Mouse (Mus musculus) embryo, embryonic 10.5 days (tissue): Measurements from ENCODE around the gene Cldn20.

Source experiments
- DNase-seq: peaks from one replicate; pipeline ENCODE4 v3.0.0-alpha.2; 2015; ENCODE audit warnings: low spot score

Gene Cldn20

GRCm38 (mm10) chr17:3532254-3532653 is at the start of gene Cldn20:
Cldn20 (plus strand) TSS chr17:3532554.
- DNase-seq, result no peak

GRCm38 (mm10) chr17:3483091-3483490 is 49.3 kb upstream of the Cldn20 start:
- no peak for DNase-seq

GRCm38 (mm10) chr17:3485851-3486250 is 46.5 kb upstream of the Cldn20 start:
- no peak for DNase-seq

- DNase-seq, result no peak
These were observed 45.1 kb upstream of the Cldn20 start for GRCm38 (mm10) chr17:3487211-3487610.

GRCm38 (mm10) chr17:3487721-3488601 is 44.4 kb upstream of the Cldn20 start:
- DNase-seq, result no peak

GRCm38 (mm10) chr17:3490216-3490895 is 42.0 kb upstream of the Cldn20 start:
- DNase-seq, result no peak

- DNase-seq, result no peak
These were observed 41.3 kb upstream of the Cldn20 start for GRCm38 (mm10) chr17:3491065-3491464.

- DNase-seq, result no peak
These were observed 40.7 kb upstream of the Cldn20 start for GRCm38 (mm10) chr17:3491667-3492066.

- no peak for DNase-seq
These were observed 36.8 kb upstream of the Cldn20 start for GRCm38 (mm10) chr17:3495576-3495975.

GRCm38 (mm10) chr17:3496080-3496479 is 36.3 kb upstream of the Cldn20 start:
- DNase-seq, result no peak

GRCm38 (mm10) chr17:3498086-3498485 is 34.3 kb upstream of the Cldn20 start:
- DNase-seq, result peak; percentile 73

- no peak for DNase-seq
These were observed 33.8 kb upstream of the Cldn20 start for GRCm38 (mm10) chr17:3498580-3498979.

GRCm38 (mm10) chr17:3499468-3499867 is 32.9 kb upstream of the Cldn20 start:
- no peak for DNase-seq

GRCm38 (mm10) chr17:3500076-3500475 is 32.3 kb upstream of the Cldn20 start:
- no peak for DNase-seq

- no peak for DNase-seq
These were observed 31.4 kb upstream of the Cldn20 start for GRCm38 (mm10) chr17:3500936-3501335.

- DNase-seq, result no peak
These were observed 26.6 kb upstream of the Cldn20 start for GRCm38 (mm10) chr17:3505711-3506110.

- no peak for DNase-seq
These were observed 25.8 kb upstream of the Cldn20 start for GRCm38 (mm10) chr17:3506508-3506907.

GRCm38 (mm10) chr17:3509841-3510240 is 22.5 kb upstream of the Cldn20 start:
- peak; percentile 80 for DNase-seq

GRCm38 (mm10) chr17:3514316-3514715 is 18.0 kb upstream of the Cldn20 start:
- DNase-seq, result no peak

GRCm38 (mm10) chr17:3515851-3516250 is 16.5 kb upstream of the Cldn20 start:
- DNase-seq, result no peak

- peak; percentile 19 for DNase-seq
These were observed 15.9 kb upstream of the Cldn20 start for GRCm38 (mm10) chr17:3516406-3516805.

- DNase-seq, result no peak
These were observed 12.0 kb upstream of the Cldn20 start for GRCm38 (mm10) chr17:3520344-3520743.

GRCm38 (mm10) chr17:3527841-3528471 is 4.4 kb upstream of the Cldn20 start:
- peak; percentile 4 for DNase-seq
